Mouse (Mus musculus) forebrain, embryonic 16.5 days (tissue): ENCODE data around the gene Ccdc114. TPM values are rescaled to one million over a fixed set of nuclear protein-coding genes. Genes with fewer than 3 reads are reported as not detected.

Experiments
- ATAC-seq: fragments of 200-750 bp; cut with Nextera tagmentation; 2 replicates; pipeline ENCODE4 v1.8.0; 2017; ENCODE audit warnings: mild to moderate bottlenecking, moderate library complexity
- H3K27ac ChIP-seq: fragments of 300-500 bp; sonication (generic); 2 replicates; pipeline ENCODE4 v1.5.1; 2014; ENCODE audit warnings: low read length, control low read depth
- H3K27me3 ChIP-seq: fragments of 300-500 bp; sonication (generic); replicated peaks from 2 replicates; pipeline ENCODE4 v1.6.1; 2014; ENCODE audit warnings: low read length; ENCODE audit not compliant: control insufficient read depth, insufficient read depth
- H3K36me3 ChIP-seq: fragments of 300-500 bp; sonication (generic); 2 replicates; pipeline ENCODE4 v1.6.1; 2014; ENCODE audit not compliant: control insufficient read depth, insufficient read depth
- H3K4me1 ChIP-seq: fragments of 300-500 bp; sonication (generic); replicated peaks from 2 replicates; pipeline ENCODE4 v1.6.1; 2014; ENCODE audit warnings: low read length; ENCODE audit not compliant: control insufficient read depth, insufficient read depth
- H3K4me2 ChIP-seq: fragments of 300-500 bp; sonication (generic); 2 replicates; pipeline ENCODE4 v1.6.1; 2014; ENCODE audit warnings: mild to moderate bottlenecking, low read length, control low read depth
- H3K4me3 ChIP-seq: fragments of 300-500 bp; sonication (generic); replicated peaks from 2 replicates; pipeline ENCODE4 v1.5.1; 2014; ENCODE audit warnings: mild to moderate bottlenecking, low read length, control low read depth
- H3K9ac ChIP-seq: fragments of 300-500 bp; sonication (generic); replicated peaks from 2 replicates; pipeline ENCODE4 v1.6.1; 2014; ENCODE audit warnings: low read depth, low read length, control low read depth
- H3K9me3 ChIP-seq: fragments of 300-500 bp; sonication (generic); 2 replicates; pipeline ENCODE4 v1.6.1; 2016; ENCODE audit warnings: low read length; ENCODE audit not compliant: control insufficient read depth
- WGBS: fragments of 180-500 bp; shearing (Covaris S2); extraction: QIAGEN DNeasy Blood & Tissue Kit; methylation state at CpG from one replicate; pipeline ENCODE4 v1.1.7; 2014; 5-methylcytosine and 5-hydroxymethylcytosine counted together
- polyA plus RNA-seq: library from polyadenylated mRNA; unstranded; fragments of >200 nt; fragmentation: Nextera tagmentation; extraction: Ambion mirVana; gene quantifications from 2 replicates; pipeline ENCODE4 v1.2.1, GENCODE M21; 2015

The Ccdc114 gene
- polyA plus RNA-seq, 1 experiment from 2014 or later: 4.6 TPM

DNA sequence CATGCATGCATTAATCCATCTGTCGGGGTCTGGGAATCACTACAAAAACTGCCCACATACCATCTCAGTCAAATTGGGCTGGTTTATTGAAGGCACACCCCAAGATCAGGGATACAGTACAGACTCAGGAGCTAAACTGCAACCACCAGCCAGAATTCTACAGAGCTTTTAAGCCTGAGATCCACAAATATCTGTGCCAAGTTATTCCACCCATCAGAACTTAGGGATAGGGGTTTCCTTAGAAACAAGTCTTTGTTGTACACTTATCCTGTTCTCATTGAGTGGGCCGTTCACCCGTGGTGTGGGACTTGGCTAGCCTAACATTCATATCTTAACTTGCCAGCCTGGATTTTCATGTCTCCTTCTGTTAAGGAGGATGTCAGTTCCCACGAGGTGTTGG lies 25.2 kb downstream of the Ccdc114 start:
- ATAC-seq: no peak
- no peak overlapping the region for H3K27ac ChIP-seq
- H3K4me3 ChIP-seq: no peak overlapping the region
- no peaks in the 10 kb centered on the region for H3K27me3 ChIP-seq
- no peaks in the 10 kb centered on the region for H3K9me3 ChIP-seq
- H3K4me1 ChIP-seq: no peaks in the 10 kb centered on the region
- H3K36me3 ChIP-seq: no peaks in the 10 kb centered on the region
- H3K4me2 ChIP-seq: no peak overlapping the region
- H3K9ac ChIP-seq: no peak overlapping the region
- WGBS: 82% methylated on average over 4 of the region's 4 CpGs

DNA sequence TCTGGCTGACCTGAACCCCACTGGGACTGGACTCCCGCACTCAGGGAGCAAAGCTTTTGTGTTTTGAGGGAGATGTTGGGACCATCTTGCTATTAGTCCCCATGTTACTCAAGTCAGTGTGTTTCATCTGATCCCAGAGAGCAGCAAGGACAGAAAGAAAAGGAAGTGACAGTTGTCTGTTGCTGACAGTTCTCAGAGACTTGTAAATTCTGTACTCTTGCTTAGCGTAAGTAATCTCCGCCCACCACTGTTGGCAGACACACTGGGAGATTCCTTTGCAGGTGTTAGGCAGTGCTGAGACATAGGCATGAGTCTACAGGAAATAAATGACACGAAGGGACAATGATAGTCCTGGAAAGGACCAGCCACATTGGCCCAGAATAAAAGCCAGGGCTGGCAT lies 32.7 kb downstream of the Ccdc114 start:
- Histone ChIP-seq H3K36me3 (no peaks in the 10 kb centered on the region), H3K4me1 (no peaks in the 10 kb centered on the region), H3K9me3 (no peaks in the 10 kb centered on the region), H3K27me3 (no peaks in the 10 kb centered on the region), H3K4me2 (no peak overlapping the region), H3K9ac (no peak overlapping the region), H3K27ac (no peak overlapping the region), H3K4me3 (no peak overlapping the region)
- ATAC-seq: no peak
- WGBS: 71% methylated on average over 4 of the region's 4 CpGs

DNA sequence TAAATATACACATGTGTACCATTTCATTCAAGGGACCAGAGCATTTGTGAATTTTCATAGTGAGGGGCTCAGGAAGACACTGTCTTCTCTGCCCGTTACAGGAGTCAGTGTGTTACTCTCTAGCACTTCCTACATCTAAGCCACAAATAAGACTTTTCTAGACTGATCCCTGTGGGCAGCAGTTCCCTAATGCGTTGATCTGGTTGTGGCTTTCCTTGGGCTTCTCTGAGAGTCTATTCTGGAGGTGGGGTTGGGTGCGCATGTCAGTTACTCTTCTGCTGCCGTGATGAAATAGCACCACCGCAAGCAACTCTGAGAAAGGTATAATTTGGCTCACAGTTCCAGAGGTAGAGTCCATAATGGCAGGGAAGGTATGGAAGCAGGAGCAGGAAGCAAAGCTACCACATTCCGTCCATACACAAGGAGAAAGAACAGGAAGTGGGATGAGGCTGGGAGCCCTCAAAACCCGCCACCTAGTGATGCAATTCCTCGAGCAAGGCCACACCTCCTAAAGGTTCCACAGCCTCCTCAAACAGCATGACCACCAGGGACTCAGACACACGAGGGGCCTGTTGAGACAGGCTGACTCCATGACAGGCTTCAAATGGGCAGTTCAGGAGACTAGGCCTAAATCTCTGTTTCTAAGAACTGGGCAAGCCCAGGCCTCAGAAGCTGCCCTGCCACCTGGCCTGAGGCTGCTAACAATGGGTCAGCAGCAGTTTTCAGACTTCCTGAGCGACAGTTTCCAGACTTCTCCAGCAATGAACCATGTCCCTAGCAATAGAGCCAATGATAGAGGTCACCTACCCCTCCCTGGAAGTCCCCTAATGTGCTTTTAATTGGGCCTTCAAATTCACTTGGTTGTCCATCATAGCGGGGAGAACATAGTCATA lies 48.2 kb downstream of the Ccdc114 start:
- Histone ChIP-seq H3K9me3 (no peaks in the 10 kb centered on the region), H3K36me3 (no peaks in the 10 kb centered on the region), H3K4me2 (no peak overlapping the region), H3K27ac (no peak overlapping the region), H3K4me3 (no peak overlapping the region), H3K4me1 (no peaks in the 10 kb centered on the region), H3K27me3 (no peaks in the 10 kb centered on the region), H3K9ac (no peak overlapping the region)
- 80% methylated on average over 11 of the region's 11 CpGs for WGBS
- no peak for ATAC-seq

DNA sequence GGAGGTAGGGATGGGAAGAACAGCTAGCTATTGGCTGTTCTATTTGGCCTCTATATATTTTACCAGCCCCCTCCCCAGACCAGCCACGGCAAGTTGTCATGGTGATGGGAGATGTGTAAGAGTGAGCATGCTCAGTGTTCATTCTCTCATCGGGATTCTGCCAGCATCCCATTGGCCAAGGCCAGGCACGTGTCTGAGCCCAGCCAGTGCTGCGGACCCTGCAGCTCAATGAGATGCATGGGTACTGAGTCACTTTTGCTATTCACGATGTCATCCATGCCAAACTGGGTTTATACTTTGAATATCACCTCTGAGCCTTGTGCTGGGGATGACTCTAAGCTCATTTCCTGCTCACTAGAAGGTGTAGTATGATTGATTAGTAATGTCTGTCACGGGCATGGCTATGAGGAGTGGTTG lies 49.4 kb downstream of the Ccdc114 start:
- H3K27me3 ChIP-seq: no peaks in the 10 kb centered on the region
- no peaks in the 10 kb centered on the region for H3K9me3 ChIP-seq
- WGBS: 75% methylated on average over 6 of the region's 6 CpGs

DNA sequence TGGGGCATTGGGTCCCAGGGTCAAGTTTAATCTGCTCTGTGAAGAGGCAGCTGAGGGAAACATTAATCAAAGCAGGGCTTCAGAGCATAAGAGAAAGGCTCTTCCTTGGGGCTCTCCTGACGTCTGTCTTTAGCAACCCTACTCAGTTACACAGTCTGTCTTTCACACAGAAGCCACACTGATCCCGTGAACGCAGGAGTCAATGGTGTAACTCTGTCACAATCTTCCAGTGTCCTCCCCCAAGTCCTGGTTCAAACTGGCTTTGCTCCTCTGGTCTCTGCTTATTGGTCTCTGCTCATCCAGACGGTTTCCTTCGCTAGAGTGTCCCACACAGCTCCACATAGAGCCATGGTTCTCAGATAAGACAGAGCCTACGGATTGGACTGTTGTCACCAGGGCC lies 50.2 kb downstream of the Ccdc114 start:
- no peak for ATAC-seq
- WGBS: 71% methylated on average over 6 of the region's 6 CpGs
- H3K36me3 ChIP-seq: no peaks in the 10 kb centered on the region

More for the DNA sequence above, 49.4 kb downstream of the Ccdc114 start:
- H3K9ac ChIP-seq: no peak overlapping the region
- H3K4me2 ChIP-seq: no peak overlapping the region
- ATAC-seq: peak; percentile 88
- no peaks in the 10 kb centered on the region for H3K36me3 ChIP-seq
- no peaks in the 10 kb centered on the region for H3K4me1 ChIP-seq
- H3K27ac ChIP-seq: no peak overlapping the region
- H3K4me3 ChIP-seq: no peak overlapping the region

DNA sequence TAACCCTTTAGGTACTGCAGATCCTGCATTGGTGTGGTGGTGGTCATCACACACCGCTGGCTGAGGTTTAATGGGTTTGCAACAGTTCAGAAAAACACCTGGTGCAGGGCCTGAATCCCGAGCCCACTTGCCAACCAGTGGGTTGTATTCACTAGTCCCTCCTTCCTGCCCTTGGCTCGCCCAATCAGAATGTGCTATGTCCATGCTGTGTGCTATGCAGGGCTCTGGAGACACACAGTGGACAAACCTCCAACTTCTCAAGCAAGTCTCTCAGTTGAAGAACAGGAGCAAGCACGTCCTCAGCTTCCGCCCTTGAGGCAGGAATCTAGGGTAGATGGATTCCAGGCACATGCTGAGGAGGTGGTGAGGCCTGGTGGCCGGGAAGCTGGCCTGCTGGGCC lies 50.6 kb downstream of the Ccdc114 start:
- H3K4me2 ChIP-seq: no peak overlapping the region
- WGBS: 75% methylated on average over 6 of the region's 6 CpGs
- ATAC-seq: no peak
- H3K9me3 ChIP-seq: no peaks in the 10 kb centered on the region
- H3K4me1 ChIP-seq: no peaks in the 10 kb centered on the region
- no peak overlapping the region for H3K27ac ChIP-seq
- H3K9ac ChIP-seq: no peak overlapping the region
- H3K4me3 ChIP-seq: no peak overlapping the region
- no peaks in the 10 kb centered on the region for H3K36me3 ChIP-seq
- no peaks in the 10 kb centered on the region for H3K27me3 ChIP-seq

More for the DNA sequence above, 50.2 kb downstream of the Ccdc114 start:
- H3K27ac ChIP-seq: no peak overlapping the region
- H3K27me3 ChIP-seq: no peaks in the 10 kb centered on the region
- no peak overlapping the region for H3K4me3 ChIP-seq
- H3K9ac ChIP-seq: no peak overlapping the region
- H3K9me3 ChIP-seq: no peaks in the 10 kb centered on the region
- no peak overlapping the region for H3K4me2 ChIP-seq
- no peaks in the 10 kb centered on the region for H3K4me1 ChIP-seq

DNA sequence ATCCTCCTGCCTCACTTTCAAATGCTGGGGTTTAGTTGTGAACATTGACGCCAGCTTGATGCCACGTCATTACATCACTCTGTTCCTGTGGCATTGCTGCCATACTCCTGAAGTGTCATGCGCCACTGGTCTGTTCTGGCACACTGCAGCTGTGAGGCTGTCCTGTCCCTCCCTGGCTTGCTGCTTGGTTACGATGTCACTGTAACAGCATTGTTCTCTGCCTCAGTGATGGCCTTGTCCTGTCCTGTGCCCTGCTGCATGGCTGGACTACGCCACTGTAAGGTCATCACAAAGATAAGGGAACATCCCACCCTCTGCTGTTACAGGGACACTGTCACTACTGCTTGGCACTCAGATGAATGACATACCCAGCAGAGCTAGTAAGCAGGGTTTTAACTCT lies 57.7 kb downstream of the Ccdc114 start:
- Histone ChIP-seq H3K4me2 (no peak overlapping the region), H3K4me1 (no peaks in the 10 kb centered on the region), H3K36me3 (no peaks in the 10 kb centered on the region), H3K9ac (no peak overlapping the region), H3K9me3 (no peaks in the 10 kb centered on the region), H3K4me3 (no peak overlapping the region), H3K27ac (no peak overlapping the region), H3K27me3 (no peaks in the 10 kb centered on the region)
- no peak for ATAC-seq
- WGBS: 84% methylated on average over 5 of the region's 5 CpGs

DNA sequence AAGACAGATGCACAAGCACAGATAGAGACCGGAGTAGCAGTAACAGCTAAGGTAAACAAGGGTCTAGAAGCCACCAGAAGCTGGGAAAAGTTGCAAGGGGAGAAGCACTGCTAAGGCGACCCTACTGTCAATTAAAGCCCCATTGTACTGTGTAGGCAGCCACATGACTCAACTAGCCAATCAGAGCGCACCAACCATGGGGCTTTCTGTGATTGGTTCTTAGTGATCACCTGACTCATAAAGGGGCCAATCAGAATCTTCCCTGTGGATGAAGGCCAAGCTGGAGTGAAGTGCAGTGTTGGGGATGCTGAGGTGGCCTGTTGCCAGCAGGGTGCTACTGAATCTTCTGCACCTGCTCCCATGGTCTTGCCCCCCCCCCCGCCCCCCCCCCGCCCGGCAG lies 63.0 kb downstream of the Ccdc114 start:
- ATAC-seq: no peak

DNA sequence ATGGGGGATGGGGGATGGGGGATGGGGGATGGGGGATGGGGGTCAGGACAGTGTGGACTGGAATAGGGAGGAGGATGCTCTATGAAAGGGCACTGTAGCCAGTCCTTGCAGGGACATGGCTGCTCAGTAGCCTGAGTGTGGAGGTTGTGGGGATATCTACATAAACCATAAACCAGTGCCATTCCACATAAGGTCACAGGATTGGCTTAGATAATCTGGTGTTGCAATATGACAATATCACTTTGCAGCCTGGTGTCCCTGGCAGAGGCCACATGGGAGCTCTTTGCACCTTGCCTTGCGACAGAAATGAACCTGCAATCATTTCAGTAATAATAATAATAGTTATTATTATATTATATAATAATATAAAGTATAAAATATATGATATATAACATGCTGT lies 64.5 kb downstream of the Ccdc114 start:
- Histone ChIP-seq H3K27me3 (no peaks in the 10 kb centered on the region), H3K4me1 (no peaks in the 10 kb centered on the region), H3K27ac (no peak overlapping the region), H3K4me2 (no peak overlapping the region), H3K36me3 (no peaks in the 10 kb centered on the region), H3K4me3 (no peak overlapping the region), H3K9ac (no peak overlapping the region), H3K9me3 (no peaks in the 10 kb centered on the region)
- WGBS: 93% methylated on average over 1 of the region's 1 CpGs
- ATAC-seq: no peak

More for the DNA sequence above, 63.0 kb downstream of the Ccdc114 start:
- H3K4me2 ChIP-seq: no peak overlapping the region
- H3K27ac ChIP-seq: no peak overlapping the region
- no peaks in the 10 kb centered on the region for H3K4me1 ChIP-seq
- no peak overlapping the region for H3K4me3 ChIP-seq
- H3K27me3 ChIP-seq: no peaks in the 10 kb centered on the region
- 78% methylated on average over 6 of the region's 6 CpGs for WGBS
- no peaks in the 10 kb centered on the region for H3K9me3 ChIP-seq
- no peaks in the 10 kb centered on the region for H3K36me3 ChIP-seq
- H3K9ac ChIP-seq: no peak overlapping the region
